Mouse (Mus musculus) liver, adult 2 months (tissue): ENCODE results near the gene Depdc7. TPM values are rescaled to one million over a fixed set of nuclear protein-coding genes. Genes with fewer than 3 reads are reported as not detected.

Source experiments
- DNase-seq: peaks from one replicate; pipeline ENCODE4 v3.0.0-alpha.2; 2011; ENCODE audit warnings: low read depth, low spot score; ENCODE audit errors: extremely low read depth
- H3K27ac ChIP-seq: fragments of 200-500 bp; replicated peaks from 2 replicates; pipeline ENCODE4 v1.5.1; 2012; ENCODE audit warnings: low read depth, mild to moderate bottlenecking, control low read depth, inconsistent platforms, low read length; ENCODE audit not compliant: insufficient read depth
- H3K27me3 ChIP-seq: fragments of 200-500 bp; 2 replicates; pipeline ENCODE4 v1.6.1; 2012; ENCODE audit warnings: mild to moderate bottlenecking, moderate library complexity, low read length, inconsistent platforms; ENCODE audit not compliant: control insufficient read depth, insufficient read depth
- H3K36me3 ChIP-seq: fragments of 200-500 bp; 2 replicates; pipeline ENCODE4 v1.6.1; 2012; ENCODE audit warnings: low read length, inconsistent platforms; ENCODE audit not compliant: control insufficient read depth, insufficient read depth
- H3K4me1 ChIP-seq: fragments of 200-500 bp; 2 replicates; pipeline ENCODE4 v1.6.1; 2011; ENCODE audit warnings: low read length; ENCODE audit not compliant: control insufficient read depth, insufficient read depth
- H3K4me3 ChIP-seq: fragments of 200-500 bp; 2 replicates; pipeline ENCODE4 v1.5.1; 2011; ENCODE audit warnings: low read depth, mild to moderate bottlenecking, control low read depth, low read length, moderate library complexity; ENCODE audit not compliant: insufficient read depth
- H3K79me2 ChIP-seq: fragments of 200-500 bp; 2 replicates; pipeline ENCODE4 v1.6.1; 2012; ENCODE audit warnings: inconsistent platforms, mild to moderate bottlenecking, low read length, moderate library complexity; ENCODE audit not compliant: control insufficient read depth, insufficient read depth
- H3K9ac ChIP-seq: fragments of 200-500 bp; 2 replicates; pipeline ENCODE4 v1.6.1; 2012; ENCODE audit warnings: low read depth, mild to moderate bottlenecking, control low read depth, inconsistent platforms, low read length
- CTCF ChIP-seq: fragments of 200-500 bp; IDR thresholded peaks from 2 replicates; pipeline ENCODE4 v1.5.1; 2011; ENCODE audit warnings: low read depth, low read length, control low read depth
- POLR2A ChIP-seq: fragments of 200-500 bp; IDR thresholded peaks from 2 replicates; pipeline ENCODE4 v1.6.1; 2011; ENCODE audit warnings: low read length, control low read depth; ENCODE audit not compliant: insufficient read depth; ENCODE audit errors: extremely low read depth
- WGBS: fragments of 180-500 bp; shearing (Covaris S2); methylation state at CpG from one replicate; pipeline ENCODE4 v1.1.7; 2018; 5-methylcytosine and 5-hydroxymethylcytosine counted together
- polyA plus RNA-seq: library from polyadenylated mRNA; depleted of rRNA; stranded (reverse); fragments of >200 nt; gene quantifications from 2 replicates; pipeline ENCODE4 v1.2.3, GENCODE M21; 2012; rRNA removed
- total RNA-seq: library from RNA; depleted of rRNA; stranded (reverse); fragments of >200 nt; gene quantifications from 2 replicates; pipeline ENCODE4 v1.2.3, GENCODE M21; 2014; rRNA removed

Depdc7 gene
- total and polyA plus RNA-seq, 2 experiments = 30.0 to 53.5 TPM

GRCm38 (mm10) chr2:104687261-104687660, 55.4 kb downstream of the Depdc7 start:
- no peaks in the 10 kb centered on the region for H3K79me2 ChIP-seq
- peaks cover 17% of the 10 kb centered on the region for H3K4me1 ChIP-seq
- TF ChIP-seq CTCF (no peak), POLR2A (no peak)
- no peak for DNase-seq
- no peak overlapping the region for H3K9ac ChIP-seq
- H3K27me3 ChIP-seq = no peaks in the 10 kb centered on the region
- H3K4me3 ChIP-seq = no peak overlapping the region
- 77% methylated on average over 3 of the region's 3 CpGs for WGBS
- H3K36me3 ChIP-seq = no peaks in the 10 kb centered on the region
- H3K27ac ChIP-seq = no peak overlapping the region

GRCm38 (mm10) chr2:104685418-104685817, 57.3 kb downstream of the Depdc7 start:
- Histone ChIP-seq H3K27me3 (no peaks in the 10 kb centered on the region), H3K27ac (no peak overlapping the region), H3K9ac (peak overlapping the region; percentile 22; the same call in 1 of the 2 replicates), H3K4me3 (0 out of 2 replicates have a peak overlapping the region, but pooled peaks have one; percentile 4), H3K4me1 (peaks cover 17% of the 10 kb centered on the region), H3K79me2 (no peaks in the 10 kb centered on the region), H3K36me3 (no peaks in the 10 kb centered on the region)
- 5% methylated on average over 13 of the region's 13 CpGs for WGBS
- DNase-seq = peak; percentile 78
- TF ChIP-seq POLR2A (no peak), CTCF (peak; percentile 98)

GRCm38 (mm10) chr2:104684771-104685170, 57.9 kb downstream of the Depdc7 start:
- H3K4me3 ChIP-seq = no peak overlapping the region
- peaks cover 17% of the 10 kb centered on the region for H3K4me1 ChIP-seq
- DNase-seq = peak; percentile 72
- no peak overlapping the region for H3K9ac ChIP-seq
- H3K27me3 ChIP-seq = no peaks in the 10 kb centered on the region
- no peak overlapping the region for H3K27ac ChIP-seq
- H3K79me2 ChIP-seq = no peaks in the 10 kb centered on the region
- H3K36me3 ChIP-seq = no peaks in the 10 kb centered on the region
- TF ChIP-seq POLR2A (no peak), CTCF (no peak)
- 29% methylated on average over 4 of the region's 4 CpGs for WGBS

GRCm38 (mm10) chr2:104677326-104677725, 65.4 kb downstream of the Depdc7 start:
- Histone ChIP-seq H3K9ac (no peak overlapping the region), H3K79me2 (no peaks in the 10 kb centered on the region), H3K4me3 (no peak overlapping the region), H3K27me3 (no peaks in the 10 kb centered on the region), H3K4me1 (no peaks in the 10 kb centered on the region), H3K36me3 (no peaks in the 10 kb centered on the region), H3K27ac (no peak overlapping the region)
- WGBS = 91% methylated on average over 3 of the region's 3 CpGs
- DNase-seq = no peak
- no peak for TF ChIP-seq POLR2A
- no peak for TF ChIP-seq CTCF

Other genes starting within 250 kb of the Depdc7 start
- gene Hipk3, start 248.4 kb downstream of the Depdc7 start, total RNA-seq = 41.0 and 52.2 TPM in 2 replicates
- 14.9 and 17.9 TPM in 2 replicates for gene Hipk3, start 248.4 kb downstream of the Depdc7 start, polyA plus RNA-seq
- gene Cstf3, start 152.4 kb downstream of the Depdc7 start, total RNA-seq = 10.5 and 11.8 TPM in 2 replicates
- gene Cstf3, start 152.4 kb downstream of the Depdc7 start, polyA plus RNA-seq = 5.1 and 5.2 TPM in 2 replicates
- 4.1 and 5.3 TPM in 2 replicates for gene Tcp11l1, start 30.7 kb downstream of the Depdc7 start, total RNA-seq
- gene Tcp11l1, start 30.7 kb downstream of the Depdc7 start, polyA plus RNA-seq = 3.1 and 3.5 TPM in 2 replicates
- gene Pin1rt1, start 26.5 kb downstream of the Depdc7 start, total RNA-seq = not detected in 2 replicates
- not detected in 2 replicates for gene Pin1rt1, start 26.5 kb downstream of the Depdc7 start, polyA plus RNA-seq
- gene Qser1, start 73.9 kb upstream of the Depdc7 start, total RNA-seq = 6.0 and 7.3 TPM in 2 replicates
- gene Qser1, start 73.9 kb upstream of the Depdc7 start, polyA plus RNA-seq = 2.0 and 2.2 TPM in 2 replicates
- gene Prrg4, start 107.0 kb upstream of the Depdc7 start, total RNA-seq = 0.37 and 0.60 TPM in 2 replicates
- gene Prrg4, start 107.0 kb upstream of the Depdc7 start, polyA plus RNA-seq = 0.05 TPM in 1 of 2 replicates, not detected in the other
- 3.1 and 4.9 TPM in 2 replicates for gene Ccdc73, start 124.9 kb upstream of the Depdc7 start, total RNA-seq
- gene Ccdc73, start 124.9 kb upstream of the Depdc7 start, polyA plus RNA-seq = 0.56 TPM in 1 of 2 replicates, not detected in the other